Mouse (Mus musculus) subcutaneous adipose tissue, adult 2 months (tissue): ENCODE results near the gene Lgals1. TPM values are rescaled to one million over a fixed set of nuclear protein-coding genes. Genes with fewer than 3 reads are reported as not detected.

ENCODE experiments used
- polyA plus RNA-seq: library from polyadenylated mRNA; depleted of rRNA; stranded (reverse); fragments of >200 nt; gene quantifications from 2 replicates; pipeline ENCODE4 v1.2.3, GENCODE M21; 2012; ENCODE audit warnings: low replicate concordance; rRNA removed

Lgals1 gene
- 3,321 and 5,577 TPM in 2 replicates for polyA plus RNA-seq

DNA sequence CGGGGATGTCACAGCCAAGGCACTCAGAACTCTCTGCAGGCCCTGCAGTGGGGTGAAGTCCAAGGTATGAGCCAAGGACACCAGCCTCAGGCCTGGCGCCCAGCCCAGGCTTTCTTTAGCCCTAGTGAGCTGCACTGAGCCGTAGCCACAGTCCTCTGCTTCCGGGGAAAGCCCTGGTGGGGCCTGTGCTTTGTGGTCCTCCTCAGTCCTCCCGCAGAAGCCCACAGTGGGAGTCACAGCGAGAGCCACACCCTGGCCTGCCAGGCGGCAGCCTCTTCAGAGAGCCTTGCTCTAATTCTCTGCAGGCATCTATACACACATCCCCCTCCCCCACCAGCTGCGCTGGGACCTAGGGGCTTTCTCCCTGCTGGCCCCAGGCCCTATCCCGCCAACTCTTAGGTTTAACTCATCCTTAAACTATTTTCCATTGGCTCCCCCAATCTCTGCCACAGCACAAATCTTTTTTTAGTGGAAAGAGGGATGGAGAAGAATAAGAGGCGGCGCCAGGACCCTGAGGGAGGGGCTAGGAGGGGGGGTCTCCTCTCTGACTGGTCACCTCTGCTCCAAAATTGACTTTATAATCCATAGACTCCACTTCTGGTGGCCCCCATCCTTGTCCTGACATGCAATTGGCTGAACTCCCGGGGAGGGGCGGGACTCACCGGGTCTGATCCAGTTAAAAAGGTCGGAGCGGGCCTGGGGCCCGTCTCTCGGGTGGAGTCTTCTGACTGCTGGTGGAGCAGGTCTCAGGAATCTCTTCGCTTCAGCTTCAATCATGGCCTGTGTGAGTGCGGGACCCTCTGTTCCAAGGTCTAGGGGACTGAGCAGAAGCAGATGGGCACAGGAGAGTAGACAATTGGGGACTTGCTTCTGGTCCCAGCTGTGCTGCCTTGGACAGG is at the start of gene Lgals1:
Gene Lgals1, plus strand, starts transcription at position 705 of the 899 bp plus-strand sequence.

DNA sequence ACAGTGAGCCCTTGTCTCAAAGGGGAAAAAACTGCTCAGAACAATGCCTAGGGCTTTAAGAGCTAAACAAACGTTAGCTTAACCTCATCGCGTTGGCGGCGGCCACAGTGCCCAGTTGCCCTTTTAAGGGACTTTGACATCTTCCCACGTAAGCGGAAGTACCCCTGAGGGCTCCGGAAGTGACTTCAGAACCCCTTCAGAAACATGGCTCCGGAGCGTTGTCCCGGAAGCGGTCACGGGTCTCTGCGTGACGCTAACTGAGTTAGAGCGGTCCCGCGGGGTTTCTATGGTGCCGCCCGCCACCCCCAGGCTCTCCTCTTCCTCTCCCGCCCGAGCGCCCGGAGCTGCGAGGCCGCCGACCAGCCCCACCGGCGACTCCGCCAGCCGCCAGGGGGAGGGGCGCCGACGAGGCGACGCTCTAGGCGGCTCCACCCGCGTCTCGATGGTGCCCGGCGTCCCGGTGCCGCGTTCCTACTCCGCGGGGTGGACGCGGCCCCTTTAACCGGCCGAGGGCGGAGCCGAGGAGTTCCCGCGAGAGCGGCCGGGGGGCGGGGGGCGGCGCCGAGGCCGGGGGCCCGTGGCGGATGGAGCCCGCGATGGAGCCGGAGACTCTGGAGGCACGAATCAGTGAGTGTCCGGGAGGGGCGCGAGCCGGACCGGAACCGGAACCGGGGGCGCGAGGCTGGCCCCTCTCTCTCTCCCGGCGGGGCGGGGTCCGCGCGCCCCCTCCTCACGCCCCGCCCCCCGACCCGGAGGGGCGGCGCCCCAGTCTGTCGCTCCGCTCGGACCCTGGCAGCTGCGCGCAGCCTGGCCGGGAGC is 49.3 kb upstream of the Lgals1 start, which contains the start of gene Gga1:
Gene Gga1, plus strand, starts transcription at position 200 of the 819 bp plus-strand sequence.

DNA sequence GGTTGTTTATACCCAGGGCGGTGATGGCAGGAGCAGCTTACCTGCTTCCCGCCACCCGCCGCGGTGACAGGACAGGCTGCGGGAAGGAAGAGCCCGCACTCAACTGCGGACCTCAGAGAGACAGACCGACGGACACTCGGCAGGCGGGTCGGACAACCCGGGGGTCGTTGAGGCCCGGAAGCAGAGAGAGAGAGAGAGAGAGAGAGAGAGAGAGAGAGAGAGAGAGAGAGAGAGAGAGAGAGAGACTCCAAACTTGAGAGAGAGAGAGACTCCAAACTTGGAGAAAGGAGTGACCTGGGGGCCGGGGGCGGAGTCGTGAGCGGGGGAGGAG is 27.2 kb upstream of the Lgals1 start, which contains the start of gene Gm49510:
Gene Gm49510, plus strand, starts transcription at position 259 of the 331 bp plus-strand sequence.

GRCm38 (mm10) chr15:78899740-78900584 is 26.6 kb upstream of the Lgals1 start, which contains the start of gene Sh3bp1:
Gene Sh3bp1, plus strand, starts transcription at chr15:78899768.

DNA sequence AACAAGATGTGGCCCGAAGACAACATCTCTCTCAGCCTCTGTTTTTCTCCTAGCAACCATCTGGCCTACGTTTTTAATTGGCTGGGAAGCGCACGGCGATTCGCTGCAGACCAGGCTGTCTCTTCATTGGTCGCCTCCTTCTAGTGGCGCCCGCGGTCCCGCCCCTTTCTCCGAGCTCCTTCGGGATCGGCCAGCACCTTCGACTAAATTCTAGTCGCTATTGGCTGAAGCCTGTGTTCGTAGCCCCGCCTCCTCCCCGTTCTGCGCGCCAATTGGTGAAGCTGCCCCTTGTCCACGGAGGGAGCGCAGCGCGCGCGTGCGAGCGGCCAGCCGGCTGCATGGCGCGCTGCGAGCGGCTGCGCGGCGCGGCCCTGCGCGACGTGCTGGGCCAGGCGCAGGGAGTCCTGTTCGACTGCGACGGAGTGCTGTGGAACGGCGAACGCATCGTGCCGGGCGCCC is 12.9 kb upstream of the Lgals1 start, which contains the start of gene Pdxp:
Gene Pdxp, plus strand, starts transcription at position 288 of the 459 bp plus-strand sequence.

DNA sequence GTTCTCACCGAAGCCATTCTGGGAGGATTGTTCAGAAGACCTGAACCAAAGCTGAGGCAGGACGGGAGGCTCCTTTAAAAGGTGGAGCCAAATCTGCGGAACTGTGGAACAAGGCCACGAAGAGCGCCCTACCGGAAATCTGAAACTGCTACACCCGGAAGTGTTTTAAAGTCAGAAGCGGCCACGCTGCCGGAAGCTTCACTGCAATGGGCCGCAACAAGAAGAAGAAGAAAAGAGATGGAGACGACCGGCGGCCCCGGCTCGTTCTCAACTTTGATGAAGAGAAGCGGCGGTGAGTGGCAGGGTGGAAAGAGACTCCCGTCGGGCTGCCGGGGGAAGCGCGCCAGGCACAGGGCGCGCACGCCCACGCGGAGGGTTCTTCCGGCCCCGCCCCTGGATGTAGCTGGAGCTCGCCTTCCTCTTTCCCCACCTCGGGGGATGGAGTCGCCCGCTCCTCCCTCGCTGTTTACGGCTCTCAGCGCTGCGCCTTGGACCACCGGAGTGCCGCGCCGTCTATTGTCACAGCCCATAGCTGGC is 8.3 kb downstream of the Lgals1 start, which contains the start of gene Nol12:
Gene Nol12, plus strand, starts transcription at position 150 of the 537 bp plus-strand sequence.

DNA sequence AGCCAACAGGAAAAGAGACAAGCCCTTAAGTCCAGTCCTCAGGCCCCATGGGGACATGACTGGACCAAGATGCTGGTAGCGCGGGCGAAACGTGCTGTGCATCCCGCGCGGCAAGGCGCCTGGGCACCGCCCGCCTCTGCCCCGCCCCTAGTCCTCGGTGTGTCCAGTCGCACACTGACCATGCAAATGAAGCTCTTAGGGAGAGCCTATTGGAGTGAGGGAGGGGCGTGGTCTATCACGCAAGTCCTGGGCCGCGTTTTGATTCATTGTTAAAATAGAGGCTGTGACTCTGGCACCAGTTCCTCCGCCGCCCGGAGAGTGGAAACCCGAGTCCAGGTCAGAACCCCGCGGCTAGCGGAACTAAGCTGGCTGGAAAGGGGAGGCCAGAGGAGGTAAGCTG is 21.1 kb downstream of the Lgals1 start, which contains the start of gene Triobp:
Gene Triobp, plus strand, starts transcription at position 68 of the 400 bp plus-strand sequence.

Other genes starting within 250 kb of the Lgals1 start
- gene Elfn2, start 208.0 kb upstream of the Lgals1 start, polyA plus RNA-seq, result 0.05 TPM in 1 of 2 replicates, not detected in the other
- gene Mfng, start 153.2 kb upstream of the Lgals1 start, polyA plus RNA-seq, result 87.2 and 261 TPM in 2 replicates
- gene Card10, start 123.7 kb upstream of the Lgals1 start, polyA plus RNA-seq, result 28.9 and 72.2 TPM in 2 replicates
- 113 and 345 TPM in 2 replicates for gene Cdc42ep1, start 84.1 kb upstream of the Lgals1 start, polyA plus RNA-seq
- gene Lgals2, start 71.2 kb upstream of the Lgals1 start, polyA plus RNA-seq, result 0.75 and 1.7 TPM in 2 replicates
- gene Gga1, start 49.5 kb upstream of the Lgals1 start, polyA plus RNA-seq, result 77.4 and 85.5 TPM in 2 replicates
- 0.04 and 0.08 TPM in 2 replicates for gene Gm49510, start 27.1 kb upstream of the Lgals1 start, polyA plus RNA-seq
- 27.4 and 95.4 TPM in 2 replicates for gene Sh3bp1, start 27.0 kb upstream of the Lgals1 start, polyA plus RNA-seq
- 7.4 and 12.8 TPM in 2 replicates for gene Pdxp, start 12.8 kb upstream of the Lgals1 start, polyA plus RNA-seq
- 28.0 and 29.6 TPM in 2 replicates for gene Nol12, start 8.2 kb downstream of the Lgals1 start, polyA plus RNA-seq
- 71.7 and 108 TPM in 2 replicates for gene Triobp, start 21.0 kb downstream of the Lgals1 start, polyA plus RNA-seq
- 61.7 and 125 TPM in 2 replicates for gene H1f0, start 101.7 kb downstream of the Lgals1 start, polyA plus RNA-seq
- gene Galr3, start 115.2 kb downstream of the Lgals1 start, polyA plus RNA-seq, result 0.54 TPM in 1 of 2 replicates, not detected in the other
- 32.5 and 48.9 TPM in 2 replicates for gene Ankrd54, start 136.2 kb downstream of the Lgals1 start, polyA plus RNA-seq
- 229 TPM in 2 replicates for gene Eif3l, start 148.5 kb downstream of the Lgals1 start, polyA plus RNA-seq
- gene Micall1, start 182.2 kb downstream of the Lgals1 start, polyA plus RNA-seq, result 29.8 and 85.6 TPM in 2 replicates
- gene Polr2f, start 214.3 kb downstream of the Lgals1 start, polyA plus RNA-seq, result 34.0 and 64.2 TPM in 2 replicates
- 3.5 and 6.9 TPM in 2 replicates for gene 1700088E04Rik, start 214.5 kb downstream of the Lgals1 start, polyA plus RNA-seq
- 1.9 and 2.1 TPM in 2 replicates for gene Sox10, start 238.5 kb downstream of the Lgals1 start, polyA plus RNA-seq